Mouse (Mus musculus) neutrophil, adult 5-6 weeks (primary cell): Measurements from ENCODE around the gene Dock4. TPM values are rescaled to one million over a fixed set of nuclear protein-coding genes. Genes with fewer than 3 reads are reported as not detected.

ENCODE experiments used
- ATAC-seq: fragments of 151-379, 151-347 bp; 2 replicates; pipeline ENCODE4 v1.8.0; 2017; ENCODE audit warnings: mild to moderate bottlenecking, moderate TSS enrichment; ENCODE audit not compliant: insufficient number of reproducible peaks, poor library complexity, low FRiP score, severe bottlenecking; ENCODE audit errors: extremely low read depth
- total RNA-seq: library from RNA; stranded (forward); fragments of 200-1000 nt; gene quantifications from 2 replicates; pipeline ENCODE4 v1.2.3, GENCODE M21; 2017

Dock4 gene
- total RNA-seq, 1 experiment from 2014 or later = 7.6 TPM

GRCm38 (mm10) chr12:40501141-40501540 lies 55.4 kb downstream of the Dock4 start:
- ATAC-seq = no peak

GRCm38 (mm10) chr12:40503520-40503919 lies 57.8 kb downstream of the Dock4 start:
- no peak for ATAC-seq

GRCm38 (mm10) chr12:40504687-40505086 lies 58.9 kb downstream of the Dock4 start:
- ATAC-seq = no peak

GRCm38 (mm10) chr12:40507823-40508390 lies 62.2 kb downstream of the Dock4 start:
- no peak for ATAC-seq

- ATAC-seq = no peak
Observed at GRCm38 (mm10) chr12:40508416-40508815, 62.7 kb downstream of the Dock4 start.

- no peak for ATAC-seq
Observed at GRCm38 (mm10) chr12:40511643-40512369, 66.1 kb downstream of the Dock4 start.

- ATAC-seq = no peak
Observed at GRCm38 (mm10) chr12:40512370-40512693, 66.6 kb downstream of the Dock4 start.

GRCm38 (mm10) chr12:40512994-40513393 lies 67.2 kb downstream of the Dock4 start:
- ATAC-seq = no peak

- no peak for ATAC-seq
Observed at GRCm38 (mm10) chr12:40514021-40514420, 68.3 kb downstream of the Dock4 start.

- ATAC-seq = peak; percentile 92
Observed at GRCm38 (mm10) chr12:40522468-40522867, 76.7 kb downstream of the Dock4 start.

- ATAC-seq = no peak
Observed at GRCm38 (mm10) chr12:40523020-40523419, 77.3 kb downstream of the Dock4 start.

GRCm38 (mm10) chr12:40525045-40525444 lies 79.3 kb downstream of the Dock4 start:
- ATAC-seq = no peak

- ATAC-seq = peak; percentile 89
Observed at GRCm38 (mm10) chr12:40535655-40536618, 90.2 kb downstream of the Dock4 start.

GRCm38 (mm10) chr12:40537826-40538225 lies 92.1 kb downstream of the Dock4 start:
- ATAC-seq = no peak

- ATAC-seq = no peak
Observed at GRCm38 (mm10) chr12:40538318-40538717, 92.6 kb downstream of the Dock4 start.

- no peak for ATAC-seq
Observed at GRCm38 (mm10) chr12:40538780-40539179, 93.0 kb downstream of the Dock4 start.

GRCm38 (mm10) chr12:40544273-40544672 lies 98.5 kb downstream of the Dock4 start:
- no peak for ATAC-seq

GRCm38 (mm10) chr12:40546827-40547226 lies 101.1 kb downstream of the Dock4 start:
- no peak for ATAC-seq

- no peak for ATAC-seq
Observed at GRCm38 (mm10) chr12:40551317-40551716, 105.6 kb downstream of the Dock4 start.

GRCm38 (mm10) chr12:40552201-40552600 lies 106.4 kb downstream of the Dock4 start:
- ATAC-seq = no peak
